Mouse (Mus musculus): ENCODE measurements around the gene Ankmy2. TPM values are rescaled to one million over a fixed set of nuclear protein-coding genes. Genes with fewer than 3 reads are reported as not detected.
"Not testable (repeated sequence)": the region's sequence is repeated elsewhere in the genome, so short reads cannot be mapped to it uniquely, and the experiment has no call there.

Ankmy2 gene
- polyA plus RNA-seq, 1 experiment from 2014 or later: 34.9 TPM

DNA sequence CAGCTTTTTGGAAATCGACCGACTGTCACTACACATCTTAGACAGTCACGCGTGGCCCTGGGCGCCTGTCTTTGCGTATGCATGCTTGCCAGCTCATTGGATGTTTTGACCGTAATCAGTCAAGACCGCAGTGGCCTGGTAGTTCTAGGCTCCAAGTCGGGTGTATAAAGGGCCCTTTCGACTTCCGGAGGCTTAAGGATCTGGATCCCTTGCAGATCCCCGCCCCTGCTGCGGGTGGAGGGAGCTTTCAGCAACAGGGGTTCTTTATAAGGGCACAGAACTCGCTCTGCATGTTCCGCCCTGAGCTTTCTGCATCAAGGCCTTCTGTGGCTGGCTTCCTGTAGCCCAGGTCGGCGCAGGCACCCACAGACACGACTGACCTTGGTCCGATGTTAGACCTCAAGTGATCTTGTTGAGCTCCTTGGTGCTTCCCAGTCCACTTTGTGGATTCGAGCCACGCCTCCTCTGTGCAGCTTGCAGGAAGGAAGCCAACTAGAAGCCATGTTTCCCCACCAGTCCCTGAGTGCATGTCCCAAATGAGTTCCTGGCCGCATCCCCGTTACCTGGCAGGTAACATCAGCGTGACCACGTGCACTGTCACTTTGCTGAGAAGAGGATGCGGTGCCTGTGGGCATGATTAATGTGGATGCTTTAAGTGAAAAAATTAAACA is 859 bp downstream of the Ankmy2 start, which contains the start of gene Bzw2:
Bzw2 (minus strand) TSS at position 443 of the 671 bp plus-strand sequence.
- 4% methylated on average over 26 of the region's 26 CpGs for WGBS
- peak within 1 kb of the TSS; percentile 93 for H3K4me3 ChIP-seq
- ATAC-seq (ENCODE audit: insufficient number of reproducible peaks, insufficient read depth, low FRiP score, low TSS enrichment): no peak
- peak within 1 kb of the TSS; percentile 84 for H3K9ac ChIP-seq
- peaks cover 19% of the 10 kb centered on the region; the same call in 1 of the 2 replicates for H3K4me1 ChIP-seq
- H3K4me2 ChIP-seq (replicated peaks): peak within 1 kb of the TSS; percentile 77
- no peaks in the 10 kb centered on the region for H3K36me3 ChIP-seq
- peak within 1 kb of the TSS; percentile 90 for H3K27ac ChIP-seq
- H3K27me3 ChIP-seq: no peaks in the 10 kb centered on the region
- no peaks in the 10 kb centered on the region for H3K9me3 ChIP-seq

DNA sequence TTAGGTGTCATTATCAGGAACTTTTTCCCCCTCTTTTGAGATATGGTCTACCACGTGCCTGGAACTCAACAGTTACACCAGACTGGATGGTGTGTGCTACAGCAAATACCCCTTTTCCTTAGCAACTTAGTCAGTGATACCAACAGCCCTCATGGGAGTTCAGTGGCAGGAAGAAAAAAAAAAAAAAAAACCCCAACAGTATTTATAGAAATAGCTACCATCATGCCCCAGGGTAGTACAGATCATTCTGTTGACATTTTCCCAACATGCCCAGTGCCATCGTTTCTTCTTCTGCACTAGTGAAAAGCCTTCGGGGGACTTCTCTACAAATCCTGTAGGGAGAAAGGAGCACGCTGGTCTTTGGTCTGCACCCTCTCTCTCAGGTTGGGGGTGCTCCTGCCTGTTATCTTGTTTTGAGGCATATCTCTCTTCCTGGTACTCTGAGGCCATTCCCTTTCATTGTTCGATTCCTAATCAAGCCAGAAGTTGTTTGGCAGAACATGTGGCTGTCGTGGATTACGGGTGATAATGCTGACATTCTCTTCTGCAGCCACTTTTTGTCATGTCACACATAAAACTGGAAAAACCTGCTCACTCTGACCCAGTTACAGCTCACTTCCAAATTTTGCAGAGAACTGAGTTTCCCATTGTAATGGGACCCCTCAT is 7.3 kb downstream of the Ankmy2 start:
- H3K27ac ChIP-seq: no peak overlapping the region
- H3K9me3 ChIP-seq: no peaks in the 10 kb centered on the region
- no peaks in the 10 kb centered on the region for H3K27me3 ChIP-seq
- no peak overlapping the region for H3K4me2 ChIP-seq (replicated peaks)
- ATAC-seq (ENCODE audit: insufficient number of reproducible peaks, insufficient read depth, low FRiP score, low TSS enrichment): no peak
- no peak overlapping the region for H3K4me3 ChIP-seq
- no peak overlapping the region for H3K9ac ChIP-seq
- 75% methylated on average over 7 of the region's 7 CpGs for WGBS
- 0 out of 2 replicates have a peak, but pooled peaks cover 13% of the 10 kb centered on the region for H3K36me3 ChIP-seq
- H3K4me1 ChIP-seq: peaks cover 2% of the 10 kb centered on the region; the same call in 1 of the 2 replicates

DNA sequence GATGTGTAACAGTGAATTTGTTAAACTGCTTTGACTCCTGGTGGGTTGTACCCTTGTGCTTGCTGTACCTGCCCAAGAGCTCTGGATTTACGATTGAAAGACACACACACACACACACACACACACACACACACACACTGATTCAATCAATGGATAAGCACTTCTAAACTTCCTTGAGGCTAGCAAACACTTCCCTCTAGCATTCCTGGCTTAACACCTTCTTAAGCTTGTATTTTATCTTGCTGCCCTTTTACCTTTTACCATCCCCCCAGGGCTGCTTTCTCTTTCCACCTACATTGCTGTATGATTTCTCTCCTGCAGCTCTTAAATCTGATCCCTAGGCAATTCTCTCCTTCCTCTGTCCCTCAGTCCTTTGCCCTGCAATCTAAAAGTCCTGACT is 8.4 kb downstream of the Ankmy2 start:
- ATAC-seq (ENCODE audit: insufficient number of reproducible peaks, insufficient read depth, low FRiP score, low TSS enrichment): no peak
- 35% methylated on average over 1 of the region's 1 CpGs for WGBS
- no peak overlapping the region for H3K4me2 ChIP-seq (replicated peaks)
- no peaks in the 10 kb centered on the region for H3K9me3 ChIP-seq
- H3K27me3 ChIP-seq: no peaks in the 10 kb centered on the region
- no peak overlapping the region for H3K9ac ChIP-seq
- H3K36me3 ChIP-seq: peaks cover 13% of the 10 kb centered on the region; the same call in 1 of the 2 replicates
- H3K4me1 ChIP-seq: peaks cover 2% of the 10 kb centered on the region; the same call in 1 of the 2 replicates
- H3K4me3 ChIP-seq: no peak overlapping the region
- no peak overlapping the region for H3K27ac ChIP-seq

DNA sequence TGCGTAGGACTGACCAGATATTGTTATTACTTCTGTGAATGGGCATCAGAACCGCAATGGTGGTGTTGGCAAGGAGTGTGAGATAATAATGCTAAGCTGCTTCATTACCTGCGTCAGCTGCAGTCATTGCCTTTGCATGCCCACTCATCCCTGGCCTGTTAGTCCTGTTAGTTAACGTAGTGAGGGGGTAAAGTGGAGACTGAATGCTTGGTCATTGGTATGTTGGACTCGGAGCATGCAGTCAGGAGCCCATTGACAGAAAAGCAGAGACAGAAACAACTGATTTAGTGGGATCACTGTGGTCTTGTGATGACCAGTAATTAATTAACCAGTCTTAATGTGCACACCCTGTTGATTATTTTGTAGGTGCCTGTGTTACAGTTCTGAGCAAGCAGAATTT is 20.3 kb downstream of the Ankmy2 start:
- H3K4me3 ChIP-seq: no peak overlapping the region
- WGBS: 97% methylated on average over 5 of the region's 5 CpGs
- no peak overlapping the region for H3K9ac ChIP-seq
- no peak overlapping the region for H3K4me2 ChIP-seq (replicated peaks)
- no peaks in the 10 kb centered on the region for H3K27me3 ChIP-seq
- no peaks in the 10 kb centered on the region for H3K4me1 ChIP-seq
- H3K27ac ChIP-seq: no peak overlapping the region
- no peaks in the 10 kb centered on the region for H3K9me3 ChIP-seq
- no peak for ATAC-seq (ENCODE audit: insufficient number of reproducible peaks, insufficient read depth, low FRiP score, low TSS enrichment)
- H3K36me3 ChIP-seq: peaks cover 52% of the 10 kb centered on the region

DNA sequence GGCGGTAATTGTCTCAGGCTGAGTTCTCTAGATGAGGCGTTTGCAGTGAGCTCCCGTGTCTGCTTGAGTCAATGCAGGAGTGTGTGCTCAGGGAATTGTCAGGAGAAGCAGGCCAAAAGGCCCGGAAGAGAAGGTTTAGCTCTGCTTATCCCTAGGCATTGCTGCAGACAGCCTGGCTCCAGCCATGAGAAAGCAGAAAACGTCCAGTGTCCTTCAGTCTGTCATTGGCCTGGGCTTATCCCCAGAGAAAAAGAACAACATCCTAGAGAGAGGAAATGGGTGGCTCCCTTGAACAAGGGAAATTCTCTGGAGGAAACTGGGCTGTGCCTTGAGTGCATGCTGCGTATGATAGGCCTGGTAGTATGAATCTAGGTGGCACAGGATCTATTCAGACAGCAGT is 25.7 kb downstream of the Ankmy2 start:
- H3K27ac ChIP-seq: no peak overlapping the region
- H3K4me1 ChIP-seq: no peaks in the 10 kb centered on the region
- peaks cover 49% of the 10 kb centered on the region for H3K36me3 ChIP-seq
- H3K9me3 ChIP-seq: no peaks in the 10 kb centered on the region
- H3K27me3 ChIP-seq: no peaks in the 10 kb centered on the region
- H3K4me2 ChIP-seq (replicated peaks): no peak overlapping the region
- WGBS: 68% methylated on average over 6 of the region's 6 CpGs
- H3K4me3 ChIP-seq: no peak overlapping the region
- H3K9ac ChIP-seq: no peak overlapping the region
- ATAC-seq (ENCODE audit: insufficient number of reproducible peaks, insufficient read depth, low FRiP score, low TSS enrichment): no peak

DNA sequence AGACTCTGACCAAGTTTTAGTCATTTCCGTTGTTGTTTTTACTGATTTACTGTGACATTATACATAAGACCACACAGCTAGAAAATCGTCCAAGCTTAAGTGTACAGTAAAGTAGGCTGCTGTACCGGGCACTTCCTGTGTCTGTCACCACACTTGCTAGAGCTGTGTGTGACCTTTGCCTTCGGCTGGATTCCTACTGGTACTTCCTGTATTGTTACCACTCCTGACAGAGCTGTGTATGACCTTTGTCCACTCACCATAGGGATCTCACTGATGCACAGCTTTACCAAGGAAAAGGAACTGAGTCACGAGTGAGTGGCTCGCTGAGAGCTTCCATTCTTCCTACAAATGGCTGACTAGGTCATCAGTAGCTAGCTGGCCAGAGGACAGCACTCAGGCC is 30.2 kb downstream of the Ankmy2 start:
- Histone ChIP-seq H3K27ac (no peak overlapping the region), H3K4me1 (no peaks in the 10 kb centered on the region), H3K9ac (no peak overlapping the region), H3K9me3 (no peaks in the 10 kb centered on the region), H3K36me3 (peaks cover 65% of the 10 kb centered on the region), H3K4me2 (replicated peaks) (no peak overlapping the region), H3K27me3 (no peaks in the 10 kb centered on the region), H3K4me3 (no peak overlapping the region)
- WGBS: 64% methylated on average over 6 of the region's 6 CpGs
- no peak for ATAC-seq (ENCODE audit: insufficient number of reproducible peaks, insufficient read depth, low FRiP score, low TSS enrichment)

DNA sequence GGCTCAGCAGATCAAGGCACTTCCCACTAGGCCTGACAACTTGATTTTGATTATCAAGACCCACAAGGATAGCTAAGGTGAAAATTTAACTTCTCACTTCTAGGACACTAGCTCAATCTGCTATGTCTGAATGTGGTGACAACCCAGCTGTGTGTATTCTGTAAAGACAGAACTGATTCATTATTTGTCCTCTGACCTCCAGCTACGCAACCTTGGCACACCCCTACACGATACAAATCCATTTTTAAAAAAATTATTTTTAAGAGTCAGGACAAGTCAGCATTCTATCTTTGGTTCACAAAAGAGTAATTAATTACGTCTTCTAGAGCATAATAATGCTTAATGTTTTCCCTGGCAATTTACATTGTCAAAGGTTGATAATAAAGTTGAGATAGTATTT is 32.7 kb downstream of the Ankmy2 start:
- Histone ChIP-seq H3K9ac (no peak overlapping the region), H3K9me3 (no peaks in the 10 kb centered on the region), H3K4me2 (replicated peaks) (no peak overlapping the region), H3K27ac (no peak overlapping the region), H3K36me3 (peaks cover 58% of the 10 kb centered on the region), H3K4me1 (no peaks in the 10 kb centered on the region), H3K27me3 (no peaks in the 10 kb centered on the region), H3K4me3 (no peak overlapping the region)
- 96% methylated on average over 3 of the region's 3 CpGs for WGBS
- ATAC-seq (ENCODE audit: insufficient number of reproducible peaks, insufficient read depth, low FRiP score, low TSS enrichment): no peak

DNA sequence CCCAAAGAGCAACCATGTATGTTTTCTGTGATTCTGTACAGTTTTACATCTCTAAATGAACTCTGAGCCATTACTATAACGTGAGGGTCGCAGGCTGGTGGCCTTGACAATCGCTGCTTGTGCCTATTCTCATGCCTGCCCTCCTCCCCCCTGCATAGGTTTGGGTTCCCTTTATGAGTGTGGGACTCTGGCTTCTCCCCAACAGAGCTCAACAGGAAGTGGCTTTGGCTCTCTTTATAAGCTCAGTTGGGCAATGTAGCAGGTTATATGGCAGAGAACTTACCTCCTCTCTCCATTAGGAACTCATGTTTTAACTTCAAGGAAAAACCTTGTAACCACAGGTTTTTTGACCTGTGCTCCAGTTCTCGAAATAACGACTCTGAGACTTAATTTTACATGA is 33.4 kb downstream of the Ankmy2 start:
- H3K9me3 ChIP-seq: no peaks in the 10 kb centered on the region
- no peak overlapping the region for H3K9ac ChIP-seq
- H3K4me3 ChIP-seq: no peak overlapping the region
- no peak overlapping the region for H3K4me2 ChIP-seq (replicated peaks)
- peaks cover 65% of the 10 kb centered on the region for H3K36me3 ChIP-seq
- no peaks in the 10 kb centered on the region for H3K27me3 ChIP-seq
- 93% methylated on average over 5 of the region's 5 CpGs for WGBS
- no peaks in the 10 kb centered on the region for H3K4me1 ChIP-seq
- H3K27ac ChIP-seq: no peak overlapping the region
- ATAC-seq (ENCODE audit: insufficient number of reproducible peaks, insufficient read depth, low FRiP score, low TSS enrichment): no peak

DNA sequence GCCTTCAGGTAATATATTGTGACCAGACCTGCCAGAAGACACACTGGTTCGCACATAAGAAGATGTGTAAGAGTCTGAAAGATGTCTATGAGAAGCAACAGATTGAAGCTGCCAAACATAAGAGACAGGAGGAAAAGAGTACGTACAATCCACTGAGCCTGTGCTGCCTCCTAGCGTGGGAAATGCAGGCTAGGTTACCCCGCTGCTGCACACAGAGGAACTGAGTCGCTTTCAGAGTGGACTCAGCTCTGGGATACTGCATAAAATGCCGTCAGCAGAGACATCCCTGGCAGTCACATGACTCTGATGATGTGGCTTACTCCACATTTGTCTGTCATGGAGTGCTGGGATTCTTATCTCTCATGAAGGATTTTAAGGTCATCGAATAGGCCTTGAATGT is 38.1 kb downstream of the Ankmy2 start:
- no peak overlapping the region for H3K9ac ChIP-seq
- WGBS: 91% methylated on average over 7 of the region's 7 CpGs
- H3K4me3 ChIP-seq: no peak overlapping the region
- no peaks in the 10 kb centered on the region for H3K4me1 ChIP-seq
- H3K36me3 ChIP-seq: peaks cover 63% of the 10 kb centered on the region
- no peak for ATAC-seq (ENCODE audit: insufficient number of reproducible peaks, insufficient read depth, low FRiP score, low TSS enrichment)
- peaks cover 22% of the 10 kb centered on the region for H3K9me3 ChIP-seq
- no peaks in the 10 kb centered on the region for H3K27me3 ChIP-seq
- H3K4me2 ChIP-seq (replicated peaks): no peak overlapping the region
- H3K27ac ChIP-seq: no peak overlapping the region

DNA sequence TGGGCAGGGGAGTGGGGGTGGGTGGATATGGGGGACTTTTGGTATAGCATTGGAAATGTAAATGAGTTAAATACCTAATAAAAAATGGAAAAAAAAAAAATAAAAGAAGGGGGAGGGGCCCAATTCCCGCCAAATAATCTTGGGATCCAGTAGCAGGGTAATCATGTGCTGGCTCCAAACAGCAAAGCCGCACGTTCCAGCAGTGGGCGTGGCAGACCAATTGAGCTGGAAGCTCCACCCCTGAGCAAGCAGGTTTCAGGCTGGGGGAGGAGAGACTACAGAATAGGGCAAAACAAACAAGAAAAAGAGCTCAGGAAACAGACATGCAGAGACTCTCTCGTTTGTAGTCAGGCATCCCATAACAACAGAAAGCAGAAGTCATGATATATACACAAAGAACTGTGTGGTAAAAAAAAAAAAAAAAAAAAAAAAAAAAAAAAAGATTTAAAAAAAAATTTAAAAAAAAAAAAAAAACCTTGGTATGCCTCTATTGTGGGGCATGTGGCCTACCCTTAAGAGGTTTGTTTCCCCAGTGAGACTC is 48.7 kb downstream of the Ankmy2 start:
- H3K4me1 ChIP-seq; H3K27me3 ChIP-seq; H3K9me3 ChIP-seq; ATAC-seq (ENCODE audit: insufficient number of reproducible peaks, insufficient read depth, low FRiP score, low TSS enrichment); H3K9ac ChIP-seq; H3K36me3 ChIP-seq; H3K4me2 ChIP-seq (replicated peaks); H3K27ac ChIP-seq; H3K4me3 ChIP-seq: not testable (repeated sequence)
- 47% methylated on average over 5 of the region's 5 CpGs for WGBS

DNA sequence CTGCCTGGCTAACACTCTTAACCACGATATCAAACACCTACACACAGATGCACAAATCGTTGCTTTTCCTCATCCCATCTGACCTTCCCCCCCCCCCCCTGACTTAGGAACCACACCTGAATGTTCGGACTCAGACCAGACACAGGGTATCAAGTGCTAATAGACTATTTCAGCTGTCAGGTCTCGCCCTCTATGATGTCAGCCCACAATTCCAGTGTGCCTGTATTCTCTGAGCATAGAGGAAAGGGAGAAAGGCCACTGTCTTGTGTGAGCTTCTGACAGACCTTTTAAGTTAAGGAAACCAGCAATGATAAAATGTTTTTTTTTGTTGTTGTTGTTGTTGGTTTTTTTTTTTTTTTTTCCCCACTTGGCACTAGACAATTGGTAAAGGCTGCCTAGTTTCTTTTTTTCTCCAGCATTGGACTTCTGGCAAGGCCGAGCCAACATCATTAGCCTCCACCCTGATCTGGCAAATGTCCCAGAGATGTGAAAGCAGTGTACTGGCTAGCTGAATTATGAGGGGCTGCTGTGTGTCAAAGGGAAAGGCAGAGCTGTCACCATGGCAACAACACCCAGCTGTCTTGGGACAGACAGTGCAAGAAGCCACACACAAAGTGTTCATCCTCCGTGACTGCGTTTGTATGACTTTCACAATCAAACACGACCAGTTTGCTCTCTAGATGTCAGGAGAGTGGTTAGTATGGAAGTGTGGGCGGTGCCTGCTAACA is 50.3 kb downstream of the Ankmy2 start:
- Histone ChIP-seq H3K9ac (no peak overlapping the region), H3K4me3 (no peak overlapping the region), H3K4me2 (replicated peaks) (no peak overlapping the region), H3K27ac (no peak overlapping the region), H3K36me3 (no peaks in the 10 kb centered on the region), H3K4me1 (no peaks in the 10 kb centered on the region), H3K9me3 (no peaks in the 10 kb centered on the region), H3K27me3 (no peaks in the 10 kb centered on the region)
- 0 out of 2 replicates have a peak, but pooled peaks have one; percentile 69 for ATAC-seq (ENCODE audit: insufficient number of reproducible peaks, insufficient read depth, low FRiP score, low TSS enrichment)
- WGBS: 70% methylated on average over 9 of the region's 9 CpGs
